ENCODE assay signal across 8 mouse cellular contexts in the genomic region with DNA sequence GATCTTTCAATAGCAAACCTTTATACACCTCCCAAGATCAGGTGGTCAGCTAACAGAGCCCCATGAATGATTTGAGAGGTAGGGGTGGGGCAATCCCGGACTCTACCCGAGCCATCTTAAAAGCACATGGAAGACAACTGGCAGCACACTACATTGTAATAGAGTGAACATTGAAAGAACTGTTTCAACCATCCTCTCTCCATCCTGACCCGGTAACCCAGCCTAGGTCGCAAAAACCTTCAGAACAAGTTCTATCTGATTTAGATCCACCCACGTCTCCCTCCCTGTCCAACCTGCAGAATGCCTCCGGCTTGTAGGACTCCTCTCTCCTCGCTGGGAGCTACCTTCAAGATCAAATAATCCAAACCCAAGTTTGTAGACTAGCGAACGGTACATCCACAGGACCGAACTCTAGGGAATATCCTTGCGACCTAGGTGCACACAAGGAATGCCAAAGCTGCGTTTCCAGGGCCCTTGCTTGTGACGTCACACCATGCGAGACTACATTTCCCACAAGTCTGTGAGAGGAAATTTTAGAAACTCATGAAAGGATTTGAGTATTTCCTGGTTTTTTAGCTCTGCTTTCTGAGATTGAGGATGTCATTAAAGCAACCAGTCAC. TPM values are rescaled to one million over a fixed set of nuclear protein-coding genes. Genes with fewer than 3 reads are reported as not detected.
DNase-seq lines count a peak whose midpoint lies in the region; ATAC-seq and TF ChIP-seq lines count a peak whose summit lies in the region.

TSS of gene Zfp72 (minus strand) at position 466 of the 620 bp plus-strand sequence.

- H3K9ac ChIP-seq in ES-E14 (ENCODE audit: insufficient read depth, low read depth, low read length, poor library complexity, severe bottlenecking): peak within 1 kb of the TSS; percentile 69
- peak within 1 kb of the TSS; percentile 69 for H3K9ac ChIP-seq in forebrain, postnatal 0 days
- peak within 1 kb of the TSS; percentile 68 for H3K9ac ChIP-seq in lung, embryonic 14.5 days

- H3K27me3 ChIP-seq in forebrain, postnatal 0 days (ENCODE audit: insufficient read depth, low read length): no peaks in the 10 kb centered on the region
- no peaks in the 10 kb centered on the region for H3K27me3 ChIP-seq in lung, embryonic 14.5 days (ENCODE audit: insufficient read depth, low read length)
- no peaks in the 10 kb centered on the region for H3K27me3 ChIP-seq in thymus, adult 2 months (ENCODE audit: control insufficient read depth, insufficient read depth, low read length)

- TF ChIP-seq CTCF in forebrain, postnatal 0 days (IDR thresholded peaks at IDR 0.05; ENCODE audit: low read depth): no peak
- TF ChIP-seq CTCF in lung, embryonic 14.5 days (IDR thresholded peaks at IDR 0.05; ENCODE audit: low read depth): no peak
- TF ChIP-seq CTCF in thymus, adult 2 months (IDR thresholded peaks at IDR 0.05; ENCODE audit: borderline replicate concordance, control insufficient read depth, extremely low read depth, insufficient read depth, low read length, poor library complexity): no peak

- WGBS in forebrain, postnatal 0 days: under 1% methylated on average over 14 of the region's 14 CpGs
- 2% methylated on average over 14 of the region's 14 CpGs for WGBS in lung, embryonic 14.5 days
- 2% methylated on average over 14 of the region's 14 CpGs for WGBS in thymus, adult 2 months

- DNase-seq in ES-E14 (ENCODE audit: low read depth, low spot score): peak; percentile 62
- peak; percentile 49 for DNase-seq in cerebellum, adult 11 months
- DNase-seq in forebrain, postnatal 0 days: peak; percentile 92
- peak; percentile 74 to 79 for DNase-seq in layer of hippocampus, adult 8-10 months (ENCODE audit: low spot score in 2 of 2)
- DNase-seq in lung, embryonic 14.5 days: peak; percentile 92
- DNase-seq in thymus, adult 2 months: peak; percentile 69

- H3K4me1 ChIP-seq in ES-E14 (ENCODE audit: control insufficient read depth in 2 of 2, insufficient read depth in 2 of 2, low read length in 2 of 2, poor library complexity in 1 of 2): no peaks in the 10 kb centered on the region; a peak in 1 of 4 replicates
- peaks cover 6% of the 10 kb centered on the region; the same call in 1 of the 2 replicates for H3K4me1 ChIP-seq in forebrain, postnatal 0 days (ENCODE audit: insufficient read depth)
- no peaks in the 10 kb centered on the region for H3K4me1 ChIP-seq in lung, embryonic 14.5 days (ENCODE audit: insufficient read depth)
- H3K4me1 ChIP-seq in thymus, adult 2 months (replicated peaks; ENCODE audit: control insufficient read depth, insufficient read depth, low read length): no peaks in the 10 kb centered on the region

- ATAC-seq in forebrain, postnatal 0 days: peak; percentile 98
- peak; percentile 94 to 98 for ATAC-seq in hematopoietic stem cell, adult 5-6 weeks (replicated peaks in 1 of 2; ENCODE audit: insufficient read depth in 1 of 2, low FRiP score in 2 of 2, low TSS enrichment in 1 of 2, low read depth in 1 of 2, poor library complexity in 2 of 2, severe bottlenecking in 2 of 2)
- ATAC-seq in lung, embryonic 14.5 days (ENCODE audit: insufficient read depth): peak; percentile 95
- ATAC-seq in neutrophil, adult 5-6 weeks (ENCODE audit: extremely low read depth, insufficient number of reproducible peaks, low FRiP score, poor library complexity, severe bottlenecking): peak; percentile 64

- in situ Hi-C loops in ES-E14 (cut with MboI; ENCODE audit: low sequenced_read_pairs in 2 of 2, unreplicated experiment in 2 of 2): no loop called here

- no peaks in the 10 kb centered on the region for H3K9me3 ChIP-seq in ES-E14 (ENCODE audit: control insufficient read depth, insufficient read depth, low read depth, low read length)
- no peaks in the 10 kb centered on the region for H3K9me3 ChIP-seq in forebrain, postnatal 0 days (ENCODE audit: low read length)
- no peaks in the 10 kb centered on the region for H3K9me3 ChIP-seq in lung, embryonic 14.5 days (ENCODE audit: low read depth, low read length)

- H3K4me2 ChIP-seq in forebrain, postnatal 0 days (ENCODE audit: low read depth): peak within 1 kb of the TSS; percentile 62
- peak within 1 kb of the TSS; percentile 69 for H3K4me2 ChIP-seq in lung, embryonic 14.5 days

- H3K27ac ChIP-seq in ES-E14 (ENCODE audit: insufficient read depth, low read depth, low read length, poor library complexity, severe bottlenecking): 0 out of 2 replicates have a peak within 1 kb of the TSS, but pooled peaks have one; percentile 7
- peak within 1 kb of the TSS; percentile 60 for H3K27ac ChIP-seq in forebrain, postnatal 0 days (ENCODE audit: low read depth, low read length)
- H3K27ac ChIP-seq in lung, embryonic 14.5 days (ENCODE audit: low read depth): no peak within 1 kb of the TSS
- no peak within 1 kb of the TSS for H3K27ac ChIP-seq in thymus, adult 2 months (ENCODE audit: control insufficient read depth, insufficient read depth, low read length)

- no peaks in the 10 kb centered on the region for H3K36me3 ChIP-seq in ES-E14 (ENCODE audit: control insufficient read depth, insufficient read depth, low read length, poor library complexity, severe bottlenecking)
- no peaks in the 10 kb centered on the region for H3K36me3 ChIP-seq in forebrain, postnatal 0 days (ENCODE audit: insufficient read depth)
- no peaks in the 10 kb centered on the region for H3K36me3 ChIP-seq in lung, embryonic 14.5 days (ENCODE audit: insufficient read depth)
- no peaks in the 10 kb centered on the region for H3K36me3 ChIP-seq in thymus, adult 2 months (ENCODE audit: control insufficient read depth, insufficient read depth, low read length)

- TF ChIP-seq POLR2A in thymus, adult 2 months (IDR thresholded peaks at IDR 0.05; ENCODE audit: control insufficient read depth, extremely low read depth, insufficient read depth, low read length, poor library complexity): no peak

- H3K4me3 ChIP-seq in ES-E14 (ENCODE audit: insufficient read depth in 1 of 2, low read depth in 1 of 2, low read length in 2 of 2, poor library complexity in 1 of 2, severe bottlenecking in 1 of 2): peak within 1 kb of the TSS; percentile 77 to 96
- peak within 1 kb of the TSS; percentile 74 for H3K4me3 ChIP-seq in forebrain, postnatal 0 days (ENCODE audit: low read depth, low read length)
- H3K4me3 ChIP-seq in lung, embryonic 14.5 days (ENCODE audit: low read depth, low read length): peak within 1 kb of the TSS; percentile 68
- peak within 1 kb of the TSS; percentile 48 for H3K4me3 ChIP-seq in thymus, adult 2 months (ENCODE audit: control insufficient read depth, insufficient read depth, low read length)

TF ChIP-seq in ES-E14, 5 proteins besides CTCF, POLR2A, EP300 and RAD21:
- no peak for TF ChIP-seq MAFK (IDR thresholded peaks at IDR 0.05; ENCODE audit: insufficient read depth, low read depth, low read length)
- peak; percentile 90 for TF ChIP-seq HCFC1 (IDR thresholded peaks at IDR 0.05; ENCODE audit: borderline replicate concordance, insufficient read depth, low read length)

RNA-seq across cellular contexts. Expression of gene Zfp72, which starts in this region (rescaled TPM):
- 3.0 and 4.5 TPM in 2 replicates for total RNA-seq in ES-E14 (2012; rRNA removed)
- 7.1 and 10.1 TPM in 2 replicates for total RNA-seq in forebrain, postnatal 0 days (2014; rRNA removed)
- polyA plus RNA-seq in forebrain, postnatal 0 days (2015; fragmentation: Nextera tagmentation; extraction: Ambion mirVana): 2.5 and 5.3 TPM in 2 replicates
- 3.9 and 7.8 TPM in 2 replicates for total RNA-seq in hematopoietic stem cell, adult 5-6 weeks (2017)
- 1 to 10 TPM; 4.0 to 6.5 (median 5.4) TPM for total RNA-seq in layer of hippocampus, adult 8-10 months (2022)
- polyA plus RNA-seq in lung, embryonic 14.5 days (2014; fragmentation: Nextera tagmentation; extraction: Ambion mirVana): 7.3 and 7.6 TPM in 2 replicates
- total RNA-seq in neutrophil, adult 5-6 weeks (2017): 2.8 and 3.8 TPM in 2 replicates
- 0.19 and 0.23 TPM in 2 replicates for polyA plus RNA-seq in thymus, adult 2 months (2012; rRNA removed)

Comparison
In these comparisons a context has a peak if more than half of its experiments do, and no peak if none do; other contexts are left out.
1. Peak in DNase-seq and H3K4me3 ChIP-seq in thymus, adult 2 months; RNA of the gene not detected or under 1 TPM.
2. H3K27ac ChIP-seq: peak in ES-E14 (single experiment) and forebrain, postnatal 0 days (single experiment); none in lung, embryonic 14.5 days (single experiment) and thymus, adult 2 months (single experiment).
3. Peak in every context shown above with its lines, with median percentiles within 50 percentile points of each other: DNase-seq, H3K4me3 ChIP-seq, H3K9ac ChIP-seq and ATAC-seq.